Mouse (Mus musculus) G1E (cell line): ENCODE measurements around the gene Capzb.

Experiments used
- CTCF ChIP-seq: IDR thresholded peaks from 2 replicates; pipeline ENCODE4 v1.5.1; 2012; ENCODE audit warnings: low read depth, low read length, inconsistent platforms, mixed read lengths
- GATA1 ChIP-seq: IDR thresholded peaks from 2 replicates; pipeline ENCODE4 v1.6.1; 2012; ENCODE audit warnings: borderline replicate concordance, low read length, inconsistent platforms, mixed read lengths
- TAL1 ChIP-seq: conservative IDR thresholded peaks from 2 replicates; pipeline ENCODE4 v1.6.1; 2012; ENCODE audit warnings: low read depth, low read length, inconsistent platforms, mixed read lengths

DNA sequence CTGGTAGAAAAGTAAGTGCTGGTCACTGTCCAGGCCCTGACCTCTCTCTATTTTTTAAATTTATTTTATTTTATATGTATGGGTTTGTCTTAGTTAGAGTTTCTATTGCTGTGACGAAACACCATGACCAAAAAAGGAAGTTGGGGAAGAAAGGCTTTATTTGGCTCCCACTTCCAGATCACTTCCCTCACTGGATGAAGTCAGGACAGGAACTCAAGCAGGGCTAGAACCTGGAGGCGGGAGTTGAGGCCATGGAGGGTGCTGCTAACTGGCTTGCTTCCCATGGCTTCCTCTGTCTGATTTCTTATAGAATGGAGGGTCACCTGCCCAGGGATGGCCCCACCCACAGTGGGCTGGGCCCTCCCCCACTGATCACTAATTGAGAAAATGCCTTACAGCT is 31.6 kb upstream of the Capzb start:
- no peak for TF ChIP-seq CTCF
- TF ChIP-seq GATA1, result no peak
- TF ChIP-seq TAL1, result no peak
